Mouse (Mus musculus) ES-E14 (cell line): ENCODE data around the gene Krt83. TPM values are rescaled to one million over a fixed set of nuclear protein-coding genes. Genes with fewer than 3 reads are reported as not detected.

Experiments
- DNase-seq: peaks from one replicate; pipeline ENCODE4 v3.0.0-alpha.2; 2013; ENCODE audit warnings: low read depth, low spot score
- H3K27ac ChIP-seq: 2 replicates; pipeline ENCODE4 v1.5.1; 2012; ENCODE audit warnings: low read depth, mild to moderate bottlenecking, low read length, moderate library complexity, mixed read lengths; ENCODE audit not compliant: poor library complexity, insufficient read depth, severe bottlenecking
- H3K36me3 ChIP-seq: 2 replicates; pipeline ENCODE4 v1.6.1; 2012; ENCODE audit warnings: mild to moderate bottlenecking, low read length, moderate library complexity, mixed read lengths; ENCODE audit not compliant: control insufficient read depth, poor library complexity, insufficient read depth, severe bottlenecking
- H3K4me1 ChIP-seq, 2 experiments: fragments of 150-350 bp in 1 of 2; sonication (generic) in 1 of 2; 2 replicates each; pipeline ENCODE4 v1.6.1; 2012; ENCODE audit warnings: low read length in 2 of 2, mild to moderate bottlenecking in 1 of 2, mixed read lengths in 1 of 2; ENCODE audit not compliant: control insufficient read depth in 2 of 2, insufficient read depth in 2 of 2, poor library complexity in 1 of 2
- H3K4me3 ChIP-seq, 2 experiments: fragments of 150-350 bp in 1 of 2; sonication (generic) in 1 of 2; 2 replicates each; pipeline ENCODE4 v1.5.1; 2012; ENCODE audit warnings: low read length in 2 of 2, low read depth in 1 of 2, mild to moderate bottlenecking in 1 of 2, mixed read lengths in 1 of 2; ENCODE audit not compliant: insufficient read depth in 1 of 2, poor library complexity in 1 of 2, severe bottlenecking in 1 of 2
- H3K9ac ChIP-seq: 2 replicates; pipeline ENCODE4 v1.6.1; 2012; ENCODE audit warnings: low read depth, mild to moderate bottlenecking, low read length, mixed read lengths; ENCODE audit not compliant: poor library complexity, insufficient read depth, severe bottlenecking
- H3K9me3 ChIP-seq: fragments of 150-350 bp; sonication (generic); 2 replicates; pipeline ENCODE4 v1.6.1; 2012; ENCODE audit warnings: low read depth, mild to moderate bottlenecking, low read length; ENCODE audit not compliant: control insufficient read depth, insufficient read depth
- CHD2 ChIP-seq: IDR thresholded peaks from 2 replicates; pipeline ENCODE4 v1.6.1; 2014; ENCODE audit warnings: mild to moderate bottlenecking, low read depth, low read length, inconsistent platforms
- HCFC1 ChIP-seq: IDR thresholded peaks from 2 replicates; pipeline ENCODE4 v1.6.1; 2012; ENCODE audit warnings: low read length, inconsistent platforms, borderline replicate concordance; ENCODE audit not compliant: insufficient read depth
- MAFK ChIP-seq: IDR thresholded peaks from 2 replicates; pipeline ENCODE4 v1.6.1; 2014; ENCODE audit warnings: mild to moderate bottlenecking, low read depth, low read length, inconsistent platforms; ENCODE audit not compliant: insufficient read depth
- ZC3H11A ChIP-seq: IDR thresholded peaks from 2 replicates; pipeline ENCODE4 v1.6.1; 2012; ENCODE audit warnings: low read depth, mild to moderate bottlenecking, inconsistent platforms, low read length, borderline replicate concordance
- ZNF384 ChIP-seq: IDR thresholded peaks from 2 replicates; pipeline ENCODE4 v1.6.1; 2012; ENCODE audit warnings: low read depth, low read length, inconsistent platforms
- in situ Hi-C, 2 experiments: fragments of 600-800 bp; cut with MboI; formaldehyde crosslinking; loops; one replicate each; pipeline ENCODE4 v1.15.1; 2025; ENCODE audit warnings: low sequenced_read_pairs in 2 of 2, inconsistent platforms in 1 of 2; ENCODE audit not compliant: unreplicated experiment in 2 of 2
- total RNA-seq: library from RNA; depleted of rRNA; stranded (reverse); fragments of 300-350 nt; gene quantifications from 2 replicates; pipeline ENCODE4 v1.2.3, GENCODE M21; 2012

The Krt83 gene
- total RNA-seq, 1 experiment: not detected

- no peak for TF ChIP-seq HCFC1
- no peak for TF ChIP-seq ZNF384
- TF ChIP-seq MAFK: no peak
- no peak for TF ChIP-seq CHD2
- TF ChIP-seq ZC3H11A: no peak
- in situ Hi-C loops: no loop called here
- Histone ChIP-seq H3K4me1 (no peaks in the 10 kb centered on the region), H3K4me3 (no peak overlapping the region), H3K9ac (no peak overlapping the region), H3K36me3 (no peaks in the 10 kb centered on the region), H3K27ac (no peak overlapping the region), H3K9me3 (no peaks in the 10 kb centered on the region)
- DNase-seq: no peak
These were observed 7.7 kb downstream of the Krt83 start for GRCm38 (mm10) chr15:101483646-101484045.

- H3K36me3 ChIP-seq: no peaks in the 10 kb centered on the region
- H3K27ac ChIP-seq: no peak overlapping the region
- TF ChIP-seq CHD2: no peak
- no peak for TF ChIP-seq ZNF384
- no peak for TF ChIP-seq ZC3H11A
- TF ChIP-seq HCFC1: no peak
- no peak for TF ChIP-seq MAFK
- in situ Hi-C loops: no loop called here
- no peaks in the 10 kb centered on the region for H3K9me3 ChIP-seq
- H3K4me3 ChIP-seq: no peak overlapping the region
- no peaks in the 10 kb centered on the region for H3K4me1 ChIP-seq
- DNase-seq: no peak
- H3K9ac ChIP-seq: no peak overlapping the region
These were observed 9.3 kb downstream of the Krt83 start for GRCm38 (mm10) chr15:101482056-101482455.

- no peak for TF ChIP-seq ZC3H11A
- no peak for TF ChIP-seq HCFC1
- no peak for TF ChIP-seq CHD2
- no peak for TF ChIP-seq MAFK
- no peak for TF ChIP-seq ZNF384
- no peak for DNase-seq
These were observed 11.6 kb downstream of the Krt83 start for GRCm38 (mm10) chr15:101479666-101480060.

GRCm38 (mm10) chr15:101479007-101479665 lies 12.2 kb downstream of the Krt83 start:
- H3K27ac ChIP-seq: no peak overlapping the region
- TF ChIP-seq ZC3H11A (no peak), ZNF384 (no peak), MAFK (no peak), CHD2 (no peak)
- no peak overlapping the region for H3K9ac ChIP-seq
- in situ Hi-C loops: no loop called here
- no peaks in the 10 kb centered on the region for H3K4me1 ChIP-seq
- DNase-seq: no peak
- no peak overlapping the region for H3K4me3 ChIP-seq
- H3K9me3 ChIP-seq: no peaks in the 10 kb centered on the region
- no peaks in the 10 kb centered on the region for H3K36me3 ChIP-seq

More at GRCm38 (mm10) chr15:101479666-101480060, 11.6 kb downstream of the Krt83 start:
- Histone ChIP-seq H3K9ac (no peak overlapping the region), H3K4me3 (no peak overlapping the region), H3K27ac (no peak overlapping the region), H3K36me3 (no peaks in the 10 kb centered on the region), H3K9me3 (no peaks in the 10 kb centered on the region), H3K4me1 (no peaks in the 10 kb centered on the region)
- in situ Hi-C loops: no loop called here
